Mouse (Mus musculus) heart, adult 2 months (tissue): ENCODE data around the gene Cwc25.

Source experiments
- CTCF ChIP-seq: fragments of 200-600 bp; IDR thresholded peaks from 2 replicates; pipeline ENCODE4 v1.8.1; 2022; ENCODE audit warnings: antibody characterized with exemption, mild to moderate bottlenecking, moderate library complexity
- EP300 ChIP-seq: fragments of 200-500 bp; IDR thresholded peaks from 2 replicates; pipeline ENCODE4 v1.6.1; 2011; ENCODE audit warnings: low read depth, low read length, control low read depth; ENCODE audit not compliant: insufficient read depth
- POLR2A ChIP-seq: fragments of 200-500 bp; IDR thresholded peaks from 2 replicates; pipeline ENCODE4 v1.6.1; 2011; ENCODE audit warnings: mild to moderate bottlenecking, low read depth, low read length, control low read depth; ENCODE audit not compliant: insufficient read depth

- no peak for TF ChIP-seq CTCF
- TF ChIP-seq EP300, result no peak
- TF ChIP-seq POLR2A, result no peak
Measured at GRCm38 (mm10) chr11:97758125-97758524, 8.2 kb downstream of the Cwc25 start.
